Mouse (Mus musculus) CH12.LX (cell line): Measurements from ENCODE around the gene Phf7. TPM values are rescaled to one million over a fixed set of nuclear protein-coding genes. Genes with fewer than 3 reads are reported as not detected.

Experiments
- DNase-seq: peaks from one replicate; pipeline ENCODE4 v3.0.0-alpha.2; 2013; ENCODE audit errors: extremely low read depth
- H3K27ac ChIP-seq: 2 replicates; pipeline ENCODE4 v1.5.1; 2012; ENCODE audit warnings: low read depth, mild to moderate bottlenecking, control low read depth, moderate library complexity; ENCODE audit not compliant: insufficient read depth
- H3K27me3 ChIP-seq: replicated peaks from 2 replicates; pipeline ENCODE3; 2012; ENCODE audit warnings: inconsistent platforms
- H3K36me3 ChIP-seq, 2 experiments: replicated peaks in 1 of 2; 2 replicates each; pipeline versions ENCODE3 to v1.6.1; 2012; ENCODE audit warnings: inconsistent platforms in 1 of 2, low read length in 1 of 2, mild to moderate bottlenecking in 1 of 2, mixed read lengths in 1 of 2, moderate library complexity in 1 of 2; ENCODE audit not compliant: control insufficient read depth in 1 of 2, insufficient read depth in 1 of 2
- H3K4me1 ChIP-seq, 2 experiments: 2 replicates each; pipeline ENCODE4 v1.6.1; 2012; ENCODE audit warnings: inconsistent platforms in 1 of 2, moderate library complexity in 1 of 2; ENCODE audit not compliant: insufficient read depth in 2 of 2, control insufficient read depth in 1 of 2
- H3K4me2 ChIP-seq: 2 replicates; pipeline ENCODE4 v1.6.1; 2012; ENCODE audit warnings: low read depth, mild to moderate bottlenecking, control low read depth; ENCODE audit not compliant: poor library complexity, insufficient read depth, severe bottlenecking
- H3K4me3 ChIP-seq, 3 experiments: fragments of 150-350 bp in 1 of 3; sonication (generic) in 1 of 3; replicated peaks in 1 of 3; 2 replicates each; pipeline versions ENCODE3 to v1.5.1; 2011 to 2012; ENCODE audit warnings: low read depth in 2 of 3, low read length in 2 of 3, mild to moderate bottlenecking in 2 of 3, moderate library complexity in 2 of 3, control low read depth in 1 of 3, improper control_type of control experiment in 1 of 3, inconsistent platforms in 1 of 3, mixed read lengths in 1 of 3; ENCODE audit not compliant: poor library complexity in 1 of 3
- H3K79me2 ChIP-seq: replicated peaks from 2 replicates; pipeline ENCODE4 v1.6.1; 2012; ENCODE audit warnings: mild to moderate bottlenecking, moderate library complexity; ENCODE audit not compliant: control insufficient read depth, poor library complexity, insufficient read depth, severe bottlenecking; ENCODE audit errors: extremely low read depth
- H3K9ac ChIP-seq: 2 replicates; pipeline ENCODE4 v1.6.1; 2012; ENCODE audit warnings: low read depth, mild to moderate bottlenecking, control low read depth, moderate library complexity; ENCODE audit not compliant: insufficient read depth
- H3K9me3 ChIP-seq: replicated peaks from 2 replicates; pipeline ENCODE3; 2012; ENCODE audit warnings: low read length, inconsistent platforms, mixed read lengths
- CHD1 ChIP-seq: IDR thresholded peaks from 2 replicates; pipeline ENCODE4 v1.6.1; 2012; ENCODE audit warnings: low read depth, low read length, improper control_type of control experiment, inconsistent platforms
- CHD2 ChIP-seq: IDR thresholded peaks from 2 replicates; pipeline ENCODE4 v1.6.1; 2011; ENCODE audit warnings: low read length, improper control_type of control experiment
- CTCF ChIP-seq, 2 experiments: IDR thresholded peaks in 1 of 2; conservative IDR thresholded peaks in 1 of 2; 2 replicates each; pipeline ENCODE4 v1.5.1; 2011 to 2012; ENCODE audit warnings: low read depth in 2 of 2, low read length in 2 of 2, improper control_type of control experiment in 1 of 2, inconsistent platforms in 1 of 2, mild to moderate bottlenecking in 1 of 2, moderate library complexity in 1 of 2
- ETS1 ChIP-seq: conservative IDR thresholded peaks from 2 replicates; pipeline ENCODE4 v1.6.1; 2012; ENCODE audit warnings: low read depth, mild to moderate bottlenecking, inconsistent platforms, low read length, improper control_type of control experiment, moderate library complexity
- GABPA ChIP-seq: IDR thresholded peaks from 2 replicates; pipeline ENCODE4 v1.6.1; 2012; ENCODE audit warnings: low read depth, low read length, improper control_type of control experiment, inconsistent platforms; ENCODE audit not compliant: insufficient replicate concordance
- KAT2A ChIP-seq: IDR thresholded peaks from 2 replicates; pipeline ENCODE4 v1.6.1; 2012; ENCODE audit warnings: low read length, improper control_type of control experiment, inconsistent platforms; ENCODE audit not compliant: insufficient replicate concordance
- MAX ChIP-seq: IDR thresholded peaks from 2 replicates; pipeline ENCODE4 v1.6.1; 2011; ENCODE audit warnings: low read length, improper control_type of control experiment
- MAZ ChIP-seq: IDR thresholded peaks from 2 replicates; pipeline ENCODE4 v1.6.1; 2012; ENCODE audit warnings: low read depth, mild to moderate bottlenecking, inconsistent platforms, low read length, improper control_type of control experiment, moderate library complexity
- MEF2A ChIP-seq: IDR thresholded peaks from 2 replicates; pipeline ENCODE4 v1.6.1; 2014; ENCODE audit warnings: low read depth, mild to moderate bottlenecking, inconsistent platforms, low read length, improper control_type of control experiment, borderline replicate concordance
- MXI1 ChIP-seq: IDR thresholded peaks from 2 replicates; pipeline ENCODE4 v1.6.1; 2011; ENCODE audit warnings: mild to moderate bottlenecking, low read depth, low read length, improper control_type of control experiment
- MYC ChIP-seq: IDR thresholded peaks from 2 replicates; pipeline ENCODE4 v1.6.1; 2011; ENCODE audit warnings: low read depth, mild to moderate bottlenecking, improper control_type of control experiment, low read length
- NELFE ChIP-seq: IDR thresholded peaks from 2 replicates; pipeline ENCODE4 v1.6.1; 2011; ENCODE audit warnings: low read depth, low read length, improper control_type of control experiment
- NRF1 ChIP-seq: IDR thresholded peaks from 2 replicates; pipeline ENCODE4 v1.6.1; 2014; ENCODE audit warnings: low read depth, mild to moderate bottlenecking, inconsistent platforms, low read length, improper control_type of control experiment, moderate library complexity
- PAX5 ChIP-seq: IDR thresholded peaks from 2 replicates; pipeline ENCODE4 v1.6.1; 2012; ENCODE audit warnings: low read length, inconsistent platforms, mixed read lengths
- RAD21 ChIP-seq: IDR thresholded peaks from 2 replicates; pipeline ENCODE4 v1.6.1; 2011; ENCODE audit warnings: low read depth, mild to moderate bottlenecking, low read length, improper control_type of control experiment, moderate library complexity
- RCOR1 ChIP-seq: conservative IDR thresholded peaks from 2 replicates; pipeline ENCODE4 v1.6.1; 2012; ENCODE audit warnings: low read depth, mild to moderate bottlenecking, inconsistent platforms, low read length, improper control_type of control experiment
- TBP ChIP-seq: conservative IDR thresholded peaks from 2 replicates; pipeline ENCODE4 v1.6.1; 2011; ENCODE audit warnings: low read depth, low read length, improper control_type of control experiment
- TCF12 ChIP-seq: IDR thresholded peaks from 2 replicates; pipeline ENCODE4 v1.6.1; 2014; ENCODE audit warnings: low read depth, mild to moderate bottlenecking, inconsistent platforms, low read length, improper control_type of control experiment
- UBTF ChIP-seq: IDR thresholded peaks from 2 replicates; pipeline ENCODE4 v1.6.1; 2012; ENCODE audit warnings: low read depth, mild to moderate bottlenecking, inconsistent platforms, low read length, improper control_type of control experiment, moderate library complexity
- USF1 ChIP-seq: IDR thresholded peaks from 2 replicates; pipeline ENCODE4 v1.6.1; 2014; ENCODE audit warnings: low read depth, mild to moderate bottlenecking, inconsistent platforms, low read length, improper control_type of control experiment
- ZC3H11A ChIP-seq: IDR thresholded peaks from 2 replicates; pipeline ENCODE4 v1.6.1; 2012; ENCODE audit warnings: low read depth, mild to moderate bottlenecking, inconsistent platforms, low read length, improper control_type of control experiment
- ZMIZ1 ChIP-seq: IDR thresholded peaks from 2 replicates; pipeline ENCODE4 v1.6.1; 2012; ENCODE audit warnings: low read depth, mild to moderate bottlenecking, inconsistent platforms, low read length, improper control_type of control experiment
- ZNF384 ChIP-seq: IDR thresholded peaks from 2 replicates; pipeline ENCODE4 v1.6.1; 2012; ENCODE audit warnings: low read depth, low read length, improper control_type of control experiment, inconsistent platforms
- dilution Hi-C: fragments of 300-500 bp; cut with MboI; formaldehyde crosslinking; loops from 2 replicates; pipeline ENCODE4 v1.14.3; 2020; ENCODE audit warnings: low sequenced_read_pairs; ENCODE audit not compliant: extremely low pct_unique_long_range_greater_than_20kb, extremely low pct_ligation_motif_present
- in situ Hi-C: fragments of 300-500 bp; cut with MboI; formaldehyde crosslinking; loops from 3 replicates; pipeline ENCODE4 v1.14.3; 2019; ENCODE audit warnings: low sequenced_read_pairs, low pct_ligation_motif_present, low pct_unique_long_range_greater_than_20kb, mixed read lengths
- polyA plus RNA-seq: library from polyadenylated mRNA; unstranded; fragments of >175 nt; gene quantifications from 2 replicates; pipeline ENCODE4 v1.2.1, GENCODE M21; 2012; ENCODE audit warnings: low read depth; ENCODE audit not compliant: insufficient read length
- total RNA-seq, 2 experiments: library from RNA; depleted of rRNA; stranded (reverse); fragments of 300-350 nt in 1 of 2; fragments of >200 nt in 1 of 2; gene quantifications; 2 replicates each; pipeline ENCODE4 v1.2.3; 2012 to 2014

Gene Phf7
- total and polyA plus RNA-seq, 3 experiments, result 10.0 to 13.9 (median 13.5) TPM

GRCm38 (mm10) chr14:31268301-31269001, 17.3 kb upstream of the Phf7 start (continued):
- TF ChIP-seq MEF2A (no peak), MAX (no peak), PAX5 (no peak)

GRCm38 (mm10) chr14:31267649-31268048, 16.5 kb upstream of the Phf7 start:
- dilution Hi-C loops (no loop called here), in situ Hi-C loops (no loop called here)
- no peak overlapping the region for H3K9ac ChIP-seq
- H3K27me3 ChIP-seq, result no peaks in the 10 kb centered on the region
- H3K4me3 ChIP-seq, result no peak overlapping the region
- no peak overlapping the region for H3K4me2 ChIP-seq
- H3K36me3 ChIP-seq, result peaks cover 0 to 16% of the 10 kb centered on the region in 2 experiments
- no peaks in the 10 kb centered on the region for H3K9me3 ChIP-seq
- TF ChIP-seq UBTF (no peak), ZMIZ1 (no peak), ETS1 (no peak), TCF12 (no peak)
- TF ChIP-seq, all 38 proteins: peak for 0
- Histone ChIP-seq H3K27ac (no peak overlapping the region), H3K4me1 (peaks cover 0 to 6% of the 10 kb centered on the region in 2 experiments; a peak in 3 of 4 replicates), H3K79me2 (no peaks in the 10 kb centered on the region)
- no peak for DNase-seq

DNA sequence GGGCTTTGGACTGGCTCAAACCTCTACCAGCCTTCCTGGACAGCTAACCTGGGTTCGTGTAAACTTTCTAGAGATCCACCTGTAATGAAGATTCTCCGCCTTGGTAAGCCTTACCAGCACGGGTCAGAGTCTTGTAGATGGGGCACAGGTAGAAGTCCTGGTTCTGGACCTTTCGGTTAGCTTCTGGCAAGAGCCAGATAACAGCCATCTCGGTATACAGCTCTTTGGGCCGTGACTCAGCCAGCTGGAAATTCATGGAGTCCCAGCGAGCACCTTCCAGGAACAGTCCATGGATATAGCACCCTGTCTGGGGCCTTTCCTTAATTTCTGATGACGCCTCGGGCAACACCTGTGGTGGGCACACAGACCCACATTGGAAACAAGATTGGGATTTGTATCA, 9.8 kb upstream of the Phf7 start:
- in situ Hi-C loops, result no loop called here
- Histone ChIP-seq H3K4me1 (no peaks in the 10 kb centered on the region), H3K9ac (no peak overlapping the region), H3K79me2 (no peaks in the 10 kb centered on the region)
- DNase-seq, result no peak
- TF ChIP-seq CHD2 (no peak), MXI1 (no peak), KAT2A (no peak), GABPA (no peak), RAD21 (no peak), CHD1 (no peak), MYC (no peak), TCF12 (no peak), PAX5 (no peak), CTCF (conservative IDR thresholded peaks at IDR 0.05 in 1 of 2, IDR thresholded peaks at IDR 0.05 in 1 of 2; ENCODE audit: low read depth in 2 of 2, low read length in 2 of 2) (no peak), USF1 (no peak), NELFE (no peak), NRF1 (no peak), RCOR1 (no peak), MAX (no peak), ZNF384 (no peak), TBP (no peak), MAZ (no peak), ZC3H11A (no peak)
- TF ChIP-seq, all 38 proteins: peak for 0
- no peak overlapping the region for H3K4me3 ChIP-seq
- no peak overlapping the region for H3K4me2 ChIP-seq
- no peaks in the 10 kb centered on the region for H3K27me3 ChIP-seq
- H3K27ac ChIP-seq, result no peak overlapping the region
- no peaks in the 10 kb centered on the region for H3K9me3 ChIP-seq
- dilution Hi-C loops, result no loop called here
- H3K36me3 ChIP-seq, result peaks cover 53 to 83% of the 10 kb centered on the region in 2 experiments
